Mouse (Mus musculus) forebrain, embryonic 16.5 days (tissue): ENCODE results near the gene Tom1l2. TPM values are rescaled to one million over a fixed set of nuclear protein-coding genes. Genes with fewer than 3 reads are reported as not detected.

Experiments used
- ATAC-seq: fragments of 200-750 bp; cut with Nextera tagmentation; 2 replicates; pipeline ENCODE4 v1.8.0; 2017; ENCODE audit warnings: mild to moderate bottlenecking, moderate library complexity
- H3K27ac ChIP-seq: fragments of 300-500 bp; sonication (generic); 2 replicates; pipeline ENCODE4 v1.5.1; 2014; ENCODE audit warnings: low read length, control low read depth
- H3K27me3 ChIP-seq: fragments of 300-500 bp; sonication (generic); replicated peaks from 2 replicates; pipeline ENCODE4 v1.6.1; 2014; ENCODE audit warnings: low read length; ENCODE audit not compliant: control insufficient read depth, insufficient read depth
- H3K36me3 ChIP-seq: fragments of 300-500 bp; sonication (generic); 2 replicates; pipeline ENCODE4 v1.6.1; 2014; ENCODE audit not compliant: control insufficient read depth, insufficient read depth
- H3K4me1 ChIP-seq: fragments of 300-500 bp; sonication (generic); replicated peaks from 2 replicates; pipeline ENCODE4 v1.6.1; 2014; ENCODE audit warnings: low read length; ENCODE audit not compliant: control insufficient read depth, insufficient read depth
- H3K4me2 ChIP-seq: fragments of 300-500 bp; sonication (generic); 2 replicates; pipeline ENCODE4 v1.6.1; 2014; ENCODE audit warnings: mild to moderate bottlenecking, low read length, control low read depth
- H3K4me3 ChIP-seq: fragments of 300-500 bp; sonication (generic); replicated peaks from 2 replicates; pipeline ENCODE4 v1.5.1; 2014; ENCODE audit warnings: mild to moderate bottlenecking, low read length, control low read depth
- H3K9ac ChIP-seq: fragments of 300-500 bp; sonication (generic); replicated peaks from 2 replicates; pipeline ENCODE4 v1.6.1; 2014; ENCODE audit warnings: low read depth, low read length, control low read depth
- H3K9me3 ChIP-seq: fragments of 300-500 bp; sonication (generic); 2 replicates; pipeline ENCODE4 v1.6.1; 2016; ENCODE audit warnings: low read length; ENCODE audit not compliant: control insufficient read depth
- WGBS: fragments of 180-500 bp; shearing (Covaris S2); extraction: QIAGEN DNeasy Blood & Tissue Kit; methylation state at CpG from one replicate; pipeline ENCODE4 v1.1.7; 2014; 5-methylcytosine and 5-hydroxymethylcytosine counted together
- polyA plus RNA-seq: library from polyadenylated mRNA; unstranded; fragments of >200 nt; fragmentation: Nextera tagmentation; extraction: Ambion mirVana; gene quantifications from 2 replicates; pipeline ENCODE4 v1.2.1, GENCODE M21; 2015

Gene Tom1l2
- polyA plus RNA-seq, 1 experiment from 2014 or later, result 62.0 TPM

DNA sequence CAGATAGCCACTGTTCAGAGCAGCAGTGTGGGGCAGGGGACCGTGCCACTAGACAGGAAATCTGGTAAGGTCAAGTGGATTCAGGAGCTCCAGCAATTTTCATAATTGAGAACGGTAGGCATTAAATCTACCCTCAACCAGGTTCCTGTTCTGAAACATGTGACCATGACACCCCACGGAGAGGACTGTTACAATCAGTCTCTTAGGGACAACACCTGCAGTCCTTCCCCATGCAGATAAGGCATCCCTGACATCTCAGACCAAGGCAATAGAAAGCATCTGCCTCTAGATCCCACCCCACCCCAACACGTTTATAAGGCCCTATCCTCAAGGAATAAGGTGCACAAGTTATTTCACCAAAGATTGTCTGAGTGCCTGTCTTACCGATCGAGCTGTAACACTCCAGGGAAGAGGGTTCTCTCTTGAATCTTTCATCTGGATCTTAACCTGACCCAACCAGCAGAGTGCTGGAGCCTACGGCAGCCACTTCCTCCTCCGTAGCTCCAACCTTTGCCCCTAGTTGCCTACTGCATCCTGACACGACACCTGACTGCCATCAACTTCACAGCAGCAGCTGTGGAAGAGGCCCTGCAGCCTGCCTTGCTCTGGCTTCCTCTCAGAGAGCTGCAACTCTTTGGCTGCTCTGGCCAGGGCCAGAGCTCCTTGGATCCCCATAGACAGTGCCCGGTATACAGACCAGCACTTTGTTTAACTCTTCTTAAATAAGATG is 50.2 kb downstream of the Tom1l2 start:
- Histone ChIP-seq H3K27me3 (no peaks in the 10 kb centered on the region), H3K36me3 (no peaks in the 10 kb centered on the region), H3K4me2 (no peak overlapping the region), H3K9me3 (no peaks in the 10 kb centered on the region), H3K9ac (no peak overlapping the region), H3K4me3 (no peak overlapping the region), H3K27ac (peak overlapping the region; percentile 39; the same call in 1 of the 2 replicates), H3K4me1 (peaks cover 36% of the 10 kb centered on the region)
- 81% methylated on average over 10 of the region's 10 CpGs for whole genome bisulfite sequencing
- ATAC-seq, result no peak

DNA sequence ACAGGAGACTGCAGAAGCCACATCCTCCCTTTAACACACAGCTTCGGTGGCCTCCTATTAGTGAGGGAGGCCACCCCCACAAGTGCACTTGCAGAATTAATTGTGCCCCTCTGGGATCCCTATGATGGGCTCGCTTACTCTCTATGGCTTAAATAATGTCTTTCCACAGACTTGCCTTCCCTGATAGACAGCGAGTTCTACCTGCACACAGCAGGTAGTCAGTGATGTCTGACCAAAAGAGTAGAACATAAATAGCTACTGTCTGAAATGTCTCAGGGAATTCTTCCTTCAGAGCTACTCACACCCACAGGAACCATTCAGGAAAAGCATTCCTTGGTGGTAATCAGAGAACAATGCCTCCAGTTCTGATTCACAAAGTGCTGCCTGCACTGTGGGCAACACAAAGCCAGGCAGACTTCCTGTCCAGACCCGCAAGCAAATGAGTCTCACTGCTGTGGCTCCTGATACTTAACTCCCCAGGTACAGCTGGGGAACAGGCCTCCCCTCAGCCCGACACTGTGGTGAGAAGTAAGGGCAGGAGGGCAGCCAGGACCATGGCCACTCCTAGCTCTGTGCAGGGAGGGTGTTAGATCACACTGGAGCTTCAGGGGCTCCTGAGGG is 51.0 kb downstream of the Tom1l2 start:
- H3K27me3 ChIP-seq, result no peaks in the 10 kb centered on the region
- H3K9ac ChIP-seq, result peak overlapping the region; percentile 9; the same call in 1 of the 2 replicates
- 14% methylated on average over 5 of the region's 5 CpGs for WGBS
- no peak; the same call in 1 of the 2 replicates for ATAC-seq
- no peaks in the 10 kb centered on the region for H3K9me3 ChIP-seq
- H3K27ac ChIP-seq, result peak overlapping the region; percentile 51
- H3K4me1 ChIP-seq, result peaks cover 36% of the 10 kb centered on the region
- no peaks in the 10 kb centered on the region for H3K36me3 ChIP-seq
- H3K4me3 ChIP-seq, result no peak overlapping the region
- H3K4me2 ChIP-seq, result no peak overlapping the region

DNA sequence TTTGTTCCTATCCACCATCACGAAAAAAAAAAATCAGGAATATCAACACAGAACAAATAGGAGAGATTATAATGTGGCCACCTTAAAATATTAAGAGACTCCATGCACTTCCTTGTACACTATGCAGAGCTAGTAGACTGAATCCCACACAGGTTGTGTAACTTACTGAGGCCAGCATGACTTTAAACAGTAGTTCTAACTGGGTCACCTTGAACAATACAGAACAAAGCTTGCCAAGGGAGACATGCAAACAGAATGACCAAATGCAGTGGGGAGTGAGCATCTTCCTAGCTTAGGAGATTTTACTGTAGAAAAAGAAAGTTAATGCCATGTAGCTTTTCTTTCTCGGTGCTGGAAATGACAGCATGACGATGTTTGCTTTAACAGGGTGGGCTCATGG is 52.4 kb downstream of the Tom1l2 start:
- no peaks in the 10 kb centered on the region for H3K27me3 ChIP-seq
- no peak overlapping the region for H3K9ac ChIP-seq
- H3K4me2 ChIP-seq, result no peak overlapping the region
- no peak overlapping the region for H3K4me3 ChIP-seq
- ATAC-seq, result no peak
- no peaks in the 10 kb centered on the region for H3K9me3 ChIP-seq
- no peaks in the 10 kb centered on the region for H3K36me3 ChIP-seq
- H3K4me1 ChIP-seq, result peaks cover 36% of the 10 kb centered on the region
- H3K27ac ChIP-seq, result no peak overlapping the region
- 72% methylated on average over 3 of the region's 3 CpGs for WGBS

DNA sequence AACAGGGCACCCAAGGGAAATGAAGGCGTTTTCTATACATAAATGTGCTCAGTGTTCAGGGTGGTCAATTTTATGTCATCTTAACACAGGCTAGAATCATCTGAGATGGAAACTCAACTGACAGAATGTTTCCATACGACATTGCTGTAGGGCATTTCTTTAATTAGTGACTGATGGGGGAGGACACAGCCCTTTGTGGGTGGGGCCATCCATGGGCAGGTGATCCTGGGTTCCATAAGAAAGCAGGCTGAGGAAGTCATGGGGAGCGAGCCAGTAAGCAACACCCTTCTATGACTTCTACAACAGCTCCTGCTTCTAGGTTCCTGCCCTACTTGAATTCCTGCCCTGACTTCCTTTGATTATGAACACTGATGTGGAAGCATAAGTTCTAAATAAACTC is 54.9 kb downstream of the Tom1l2 start:
- no peak overlapping the region for H3K4me2 ChIP-seq
- H3K4me3 ChIP-seq, result no peak overlapping the region
- peaks cover 43% of the 10 kb centered on the region for H3K4me1 ChIP-seq
- 81% methylated on average over 3 of the region's 3 CpGs for WGBS
- H3K9me3 ChIP-seq, result no peaks in the 10 kb centered on the region
- ATAC-seq, result no peak
- no peaks in the 10 kb centered on the region for H3K36me3 ChIP-seq
- H3K27ac ChIP-seq, result no peak overlapping the region
- H3K27me3 ChIP-seq, result no peaks in the 10 kb centered on the region
- no peak overlapping the region for H3K9ac ChIP-seq

DNA sequence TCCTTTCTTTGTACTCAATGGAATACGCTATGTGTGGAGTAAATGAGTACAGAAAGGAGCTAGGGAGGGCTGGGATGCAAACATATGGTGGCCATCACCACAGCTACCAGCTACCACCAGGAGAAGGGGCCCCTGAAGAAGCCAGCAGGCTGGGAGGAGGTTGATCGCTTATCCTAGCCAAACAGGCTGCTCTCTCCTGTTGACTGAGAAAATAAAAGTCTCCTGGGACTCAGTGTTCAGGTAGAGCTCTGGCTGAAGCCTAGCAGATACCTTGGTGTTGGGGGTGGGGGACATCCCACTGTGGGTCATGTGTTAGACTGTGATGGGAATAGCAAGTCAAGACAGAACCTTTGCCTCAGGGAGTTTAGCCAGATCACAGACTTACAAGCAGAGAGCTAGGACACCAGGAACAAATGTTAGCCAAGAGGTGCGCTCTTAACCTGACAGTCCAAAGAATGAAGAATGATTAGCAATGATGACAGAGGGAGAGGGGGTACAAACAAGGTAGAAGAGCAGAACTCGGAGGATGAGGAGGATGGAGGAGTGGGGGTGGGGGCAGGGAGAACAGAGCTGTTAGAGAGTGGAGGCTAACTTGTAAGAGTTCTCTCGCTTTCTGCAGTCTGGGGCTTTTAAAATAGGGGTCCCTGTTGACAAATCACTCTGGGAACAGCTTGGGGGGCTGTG is 57.9 kb downstream of the Tom1l2 start:
- H3K27ac ChIP-seq, result peak overlapping the region; percentile 77
- peak; percentile 39 for ATAC-seq

DNA sequence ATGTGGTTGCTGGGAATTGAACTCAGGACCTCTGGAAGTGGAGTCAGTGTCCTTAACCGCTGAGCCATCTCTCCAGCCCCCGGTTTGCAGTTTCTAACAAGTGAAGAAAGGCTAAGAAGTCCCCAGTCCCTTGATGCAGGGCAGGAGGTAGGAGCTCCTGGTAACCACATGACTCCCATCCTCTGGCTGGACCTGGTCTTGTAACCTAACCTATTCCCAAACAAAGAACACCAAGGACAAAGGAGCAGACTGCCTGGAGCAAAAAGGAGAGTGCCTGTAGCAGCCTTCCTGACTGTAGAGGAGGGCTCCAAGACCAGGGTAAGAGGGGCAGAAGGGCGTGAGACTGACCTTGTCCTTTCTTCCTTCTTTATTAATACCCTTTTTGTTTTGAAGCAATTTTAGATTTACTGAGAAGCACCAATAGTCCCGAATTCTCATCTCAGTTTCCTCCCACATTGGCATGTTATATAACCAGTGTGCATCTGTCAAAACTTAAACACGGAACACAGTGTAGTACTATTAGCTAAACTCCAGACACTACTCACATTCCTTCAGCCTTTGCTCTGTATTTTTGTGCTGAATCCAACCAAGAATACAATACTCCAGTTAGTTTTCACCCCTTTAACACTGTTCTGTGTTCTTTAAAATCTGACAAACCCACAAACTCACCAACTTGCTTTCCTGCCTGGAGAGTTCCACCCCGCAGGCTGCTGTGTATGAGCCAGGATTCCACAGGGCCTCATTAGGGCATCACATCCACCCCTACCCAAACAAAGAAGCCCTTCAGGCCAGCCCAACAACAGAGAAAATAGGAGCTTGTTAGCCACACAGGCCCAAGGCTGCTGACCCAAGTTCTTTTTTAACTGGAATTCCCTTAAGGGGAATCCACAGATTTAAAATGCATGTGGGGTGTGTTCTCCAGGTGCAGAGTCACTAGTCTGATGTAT is 58.7 kb downstream of the Tom1l2 start:
- Histone ChIP-seq H3K4me3 (no peak overlapping the region), H3K36me3 (no peaks in the 10 kb centered on the region), H3K9me3 (no peaks in the 10 kb centered on the region), H3K4me2 (no peak overlapping the region), H3K27ac (peak overlapping the region; percentile 77), H3K9ac (no peak overlapping the region), H3K27me3 (no peaks in the 10 kb centered on the region), H3K4me1 (peaks cover 35% of the 10 kb centered on the region)
- peak; percentile 83 for ATAC-seq
- 21% methylated on average over 6 of the region's 6 CpGs for WGBS

More for the DNA sequence above, 57.9 kb downstream of the Tom1l2 start:
- no peak overlapping the region for H3K4me2 ChIP-seq
- no peak overlapping the region for H3K4me3 ChIP-seq
- H3K4me1 ChIP-seq, result peaks cover 35% of the 10 kb centered on the region
- 29% methylated on average over 5 of the region's 5 CpGs for WGBS
- no peaks in the 10 kb centered on the region for H3K27me3 ChIP-seq
- no peaks in the 10 kb centered on the region for H3K9me3 ChIP-seq
- no peak overlapping the region for H3K9ac ChIP-seq
- H3K36me3 ChIP-seq, result no peaks in the 10 kb centered on the region

DNA sequence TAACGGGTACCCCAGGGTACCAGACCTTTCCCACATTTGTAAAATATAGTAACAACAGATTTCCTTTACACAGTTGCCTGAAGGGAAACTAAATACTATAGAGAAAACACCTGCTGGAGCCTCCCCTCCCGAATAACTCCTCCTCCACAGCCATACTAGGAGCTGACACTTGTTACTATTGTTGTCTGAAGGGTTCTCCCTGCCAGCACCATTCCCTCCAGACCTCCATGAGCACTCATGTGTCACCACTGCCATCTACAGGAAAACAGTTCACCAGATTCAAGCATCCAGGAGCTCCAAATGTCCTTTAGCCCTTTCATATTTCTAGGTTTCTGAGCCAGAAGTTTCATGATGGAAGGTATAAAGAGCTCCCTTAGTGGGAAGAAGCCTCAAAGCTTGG is 60.0 kb downstream of the Tom1l2 start:
- H3K9ac ChIP-seq, result no peak overlapping the region
- H3K4me2 ChIP-seq, result no peak overlapping the region
- H3K4me3 ChIP-seq, result no peak overlapping the region
- H3K27me3 ChIP-seq, result no peaks in the 10 kb centered on the region
- ATAC-seq, result peak; percentile 55; the same call in 1 of the 2 replicates
- H3K36me3 ChIP-seq, result no peaks in the 10 kb centered on the region
- H3K4me1 ChIP-seq, result peaks cover 39% of the 10 kb centered on the region
- H3K9me3 ChIP-seq, result no peaks in the 10 kb centered on the region
- 9% methylated on average over 2 of the region's 2 CpGs for WGBS
- H3K27ac ChIP-seq, result peak overlapping the region; percentile 33; the same call in 1 of the 2 replicates

DNA sequence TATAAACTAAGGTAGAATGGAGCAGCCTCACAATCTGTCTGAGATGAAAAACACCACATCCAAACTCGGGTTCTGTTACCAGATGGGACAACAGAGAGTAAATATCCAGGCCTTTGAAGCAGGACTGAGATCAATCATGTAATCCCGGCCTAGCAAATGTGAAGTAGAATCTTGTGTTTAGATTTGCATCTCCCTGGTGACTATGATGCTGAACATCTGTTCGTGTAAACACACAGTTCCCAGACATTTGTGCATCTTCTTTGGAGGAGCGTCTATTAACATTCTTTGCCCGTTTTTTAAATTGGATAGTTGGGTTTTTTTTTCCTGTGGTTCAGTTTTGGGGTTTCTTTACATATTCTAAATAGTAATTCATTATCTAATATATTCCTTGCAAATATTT is 63.7 kb downstream of the Tom1l2 start:
- WGBS, result 49% methylated on average over 5 of the region's 5 CpGs
- H3K9ac ChIP-seq, result no peak overlapping the region
- H3K9me3 ChIP-seq, result no peaks in the 10 kb centered on the region
- no peak overlapping the region for H3K27ac ChIP-seq
- no peak for ATAC-seq
- no peaks in the 10 kb centered on the region for H3K36me3 ChIP-seq
- peaks cover 29% of the 10 kb centered on the region for H3K4me1 ChIP-seq
- H3K27me3 ChIP-seq, result no peaks in the 10 kb centered on the region
- no peak overlapping the region for H3K4me3 ChIP-seq
- no peak overlapping the region for H3K4me2 ChIP-seq
